Mouse (Mus musculus) forebrain, embryonic 16.5 days (tissue): Measurements from ENCODE around the gene Lrp11. TPM values are rescaled to one million over a fixed set of nuclear protein-coding genes. Genes with fewer than 3 reads are reported as not detected.

ENCODE experiments used
- ATAC-seq: fragments of 200-750 bp; cut with Nextera tagmentation; 2 replicates; pipeline ENCODE4 v1.8.0; 2017; ENCODE audit warnings: mild to moderate bottlenecking, moderate library complexity
- H3K27ac ChIP-seq: fragments of 300-500 bp; sonication (generic); 2 replicates; pipeline ENCODE4 v1.5.1; 2014; ENCODE audit warnings: low read length, control low read depth
- H3K27me3 ChIP-seq: fragments of 300-500 bp; sonication (generic); replicated peaks from 2 replicates; pipeline ENCODE4 v1.6.1; 2014; ENCODE audit warnings: low read length; ENCODE audit not compliant: control insufficient read depth, insufficient read depth
- H3K36me3 ChIP-seq: fragments of 300-500 bp; sonication (generic); 2 replicates; pipeline ENCODE4 v1.6.1; 2014; ENCODE audit not compliant: control insufficient read depth, insufficient read depth
- H3K4me1 ChIP-seq: fragments of 300-500 bp; sonication (generic); replicated peaks from 2 replicates; pipeline ENCODE4 v1.6.1; 2014; ENCODE audit warnings: low read length; ENCODE audit not compliant: control insufficient read depth, insufficient read depth
- H3K4me2 ChIP-seq: fragments of 300-500 bp; sonication (generic); 2 replicates; pipeline ENCODE4 v1.6.1; 2014; ENCODE audit warnings: mild to moderate bottlenecking, low read length, control low read depth
- H3K4me3 ChIP-seq: fragments of 300-500 bp; sonication (generic); replicated peaks from 2 replicates; pipeline ENCODE4 v1.5.1; 2014; ENCODE audit warnings: mild to moderate bottlenecking, low read length, control low read depth
- H3K9ac ChIP-seq: fragments of 300-500 bp; sonication (generic); replicated peaks from 2 replicates; pipeline ENCODE4 v1.6.1; 2014; ENCODE audit warnings: low read depth, low read length, control low read depth
- H3K9me3 ChIP-seq: fragments of 300-500 bp; sonication (generic); 2 replicates; pipeline ENCODE4 v1.6.1; 2016; ENCODE audit warnings: low read length; ENCODE audit not compliant: control insufficient read depth
- WGBS: fragments of 180-500 bp; shearing (Covaris S2); extraction: QIAGEN DNeasy Blood & Tissue Kit; methylation state at CpG from one replicate; pipeline ENCODE4 v1.1.7; 2014; 5-methylcytosine and 5-hydroxymethylcytosine counted together
- polyA plus RNA-seq: library from polyadenylated mRNA; unstranded; fragments of >200 nt; fragmentation: Nextera tagmentation; extraction: Ambion mirVana; gene quantifications from 2 replicates; pipeline ENCODE4 v1.2.1, GENCODE M21; 2015

The Lrp11 gene
- 38.6 and 40.8 TPM in 2 replicates for polyA plus RNA-seq

DNA sequence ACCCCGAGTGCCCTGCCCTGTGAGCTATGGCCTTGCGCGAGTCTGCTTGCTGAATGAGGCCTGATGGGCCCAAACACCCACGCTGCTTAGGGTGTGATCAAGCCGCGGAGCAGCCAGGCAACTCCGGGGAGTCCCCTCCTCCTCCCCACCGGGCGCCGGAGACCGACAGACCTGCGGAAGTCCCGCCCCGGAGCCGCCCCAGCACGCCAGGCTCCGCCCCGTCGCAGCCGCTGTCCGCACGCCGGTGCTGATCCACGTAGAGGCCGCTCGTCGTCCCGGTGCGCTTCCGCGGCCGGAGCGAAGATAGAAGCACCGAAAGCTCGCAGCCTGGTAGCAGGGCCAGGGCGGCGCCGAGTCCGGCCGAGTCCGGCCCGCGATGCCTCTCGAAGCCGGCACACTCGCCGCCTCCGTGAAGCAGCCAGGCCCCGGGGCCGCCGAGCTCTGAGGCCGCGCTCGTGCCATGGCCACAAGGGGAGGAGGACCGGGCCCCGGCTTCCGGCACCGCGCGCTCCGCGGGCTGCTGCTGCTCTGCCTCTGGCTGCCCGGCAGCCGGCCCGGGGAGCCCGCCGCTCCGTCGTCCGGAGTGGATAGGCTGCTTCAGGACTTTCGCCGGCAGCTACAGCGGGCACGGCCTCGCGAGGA lies at the start of gene Lrp11:
Gene Lrp11 (plus strand): TSS at position 209 of the 642 bp plus-strand sequence.
- H3K27me3 ChIP-seq: no peaks in the 10 kb centered on the region
- no peaks in the 10 kb centered on the region for H3K9me3 ChIP-seq
- under 1% methylated on average over 75 of the region's 76 CpGs for WGBS
- H3K4me3 ChIP-seq: peak within 1 kb of the TSS; percentile 71
- peak within 1 kb of the TSS; percentile 74 for H3K9ac ChIP-seq
- peak; percentile 97 for ATAC-seq
- no peaks in the 10 kb centered on the region for H3K36me3 ChIP-seq
- peak within 1 kb of the TSS; percentile 98 for H3K4me2 ChIP-seq
- H3K4me1 ChIP-seq: peaks cover 18% of the 10 kb centered on the region
- H3K27ac ChIP-seq: peak within 1 kb of the TSS; percentile 66

DNA sequence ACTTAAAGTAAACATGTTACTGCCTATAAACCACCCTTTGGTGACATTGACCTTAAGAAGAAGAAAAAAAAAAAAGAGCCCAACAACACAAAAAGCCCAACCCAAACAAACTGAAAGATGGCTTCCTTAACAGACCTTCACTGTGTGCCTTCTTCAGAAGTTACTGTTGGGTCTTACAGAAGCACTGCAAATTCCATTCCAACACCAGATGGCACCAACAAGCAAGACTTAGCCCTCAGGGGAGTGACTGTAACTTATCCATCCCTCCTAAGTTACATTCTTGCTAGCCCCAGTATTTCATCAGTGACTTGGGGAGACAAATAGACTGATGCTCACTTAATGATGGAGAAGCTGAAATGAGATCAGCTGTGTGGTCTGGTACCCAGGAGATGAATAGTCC lies 11.6 kb upstream of the Lrp11 start:
- no peaks in the 10 kb centered on the region for H3K36me3 ChIP-seq
- H3K27me3 ChIP-seq: no peaks in the 10 kb centered on the region
- no peak for ATAC-seq
- H3K27ac ChIP-seq: no peak overlapping the region
- H3K4me1 ChIP-seq: peaks cover 6% of the 10 kb centered on the region
- H3K9me3 ChIP-seq: no peaks in the 10 kb centered on the region
- H3K4me2 ChIP-seq: no peak overlapping the region
- H3K9ac ChIP-seq: no peak overlapping the region
- H3K4me3 ChIP-seq: no peak overlapping the region

DNA sequence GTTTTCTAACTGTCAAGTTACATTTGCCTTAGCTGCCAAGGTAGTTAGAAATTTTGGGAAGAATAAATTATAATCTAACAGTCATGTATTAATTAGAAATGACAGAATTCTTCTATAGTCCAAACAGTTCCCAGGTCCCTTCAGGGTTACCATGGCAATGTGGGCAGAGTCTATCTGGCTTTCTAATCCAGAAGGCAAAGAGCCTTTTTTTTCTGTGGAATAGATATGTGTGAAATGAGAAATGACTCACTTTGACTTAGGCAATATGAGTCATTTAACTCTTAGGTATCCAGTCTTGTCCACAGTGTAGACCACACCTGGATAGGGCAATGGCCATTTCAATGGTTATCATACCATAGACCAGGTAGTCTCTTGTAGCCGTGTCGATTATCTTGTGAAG lies 8.2 kb upstream of the Lrp11 start:
- no peak for ATAC-seq
- no peak overlapping the region for H3K4me3 ChIP-seq
- no peak overlapping the region for H3K9ac ChIP-seq
- no peaks in the 10 kb centered on the region for H3K9me3 ChIP-seq
- 90% methylated on average over 2 of the region's 2 CpGs for WGBS
- H3K27me3 ChIP-seq: no peaks in the 10 kb centered on the region
- H3K36me3 ChIP-seq: no peaks in the 10 kb centered on the region
- peaks cover 6% of the 10 kb centered on the region for H3K4me1 ChIP-seq
- H3K27ac ChIP-seq: no peak overlapping the region
- H3K4me2 ChIP-seq: no peak overlapping the region

DNA sequence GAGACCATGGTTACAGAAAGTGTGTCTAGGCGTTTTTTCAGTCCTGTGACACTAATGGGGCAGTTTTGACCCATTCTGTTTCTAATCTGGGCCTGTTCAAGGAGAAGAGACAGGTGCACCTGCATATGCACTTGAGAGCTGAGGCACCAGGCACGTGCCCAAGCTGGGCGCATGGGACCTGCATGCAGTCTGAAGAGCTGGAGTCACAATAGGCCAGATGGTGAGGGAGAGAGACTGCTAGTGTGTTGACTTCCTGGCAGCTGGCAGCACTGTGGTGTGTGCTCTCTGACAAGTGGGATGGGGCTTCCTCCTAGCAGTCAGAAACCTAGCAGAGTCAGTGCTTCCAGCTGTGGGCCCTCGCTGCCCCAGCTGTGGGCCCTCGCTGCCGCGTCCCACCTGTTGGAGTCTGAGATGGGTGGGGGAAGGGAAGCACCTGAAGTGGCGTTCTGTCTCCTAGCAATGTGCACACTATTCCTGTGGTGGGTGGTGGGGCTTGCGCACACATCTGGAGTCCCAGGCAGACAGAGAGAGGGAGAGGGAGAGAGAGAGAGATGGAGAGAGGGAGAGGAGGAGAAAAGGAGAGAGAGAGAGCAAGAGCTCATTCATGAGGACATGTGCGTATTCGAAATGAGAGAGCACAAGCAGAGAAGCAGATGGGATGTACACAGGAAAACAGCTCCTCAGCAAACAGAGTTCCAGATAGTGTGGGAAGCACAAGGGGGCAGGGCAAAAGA lies 7.3 kb upstream of the Lrp11 start:
- ATAC-seq: peak; percentile 89
- WGBS: 45% methylated on average over 10 of the region's 11 CpGs

DNA sequence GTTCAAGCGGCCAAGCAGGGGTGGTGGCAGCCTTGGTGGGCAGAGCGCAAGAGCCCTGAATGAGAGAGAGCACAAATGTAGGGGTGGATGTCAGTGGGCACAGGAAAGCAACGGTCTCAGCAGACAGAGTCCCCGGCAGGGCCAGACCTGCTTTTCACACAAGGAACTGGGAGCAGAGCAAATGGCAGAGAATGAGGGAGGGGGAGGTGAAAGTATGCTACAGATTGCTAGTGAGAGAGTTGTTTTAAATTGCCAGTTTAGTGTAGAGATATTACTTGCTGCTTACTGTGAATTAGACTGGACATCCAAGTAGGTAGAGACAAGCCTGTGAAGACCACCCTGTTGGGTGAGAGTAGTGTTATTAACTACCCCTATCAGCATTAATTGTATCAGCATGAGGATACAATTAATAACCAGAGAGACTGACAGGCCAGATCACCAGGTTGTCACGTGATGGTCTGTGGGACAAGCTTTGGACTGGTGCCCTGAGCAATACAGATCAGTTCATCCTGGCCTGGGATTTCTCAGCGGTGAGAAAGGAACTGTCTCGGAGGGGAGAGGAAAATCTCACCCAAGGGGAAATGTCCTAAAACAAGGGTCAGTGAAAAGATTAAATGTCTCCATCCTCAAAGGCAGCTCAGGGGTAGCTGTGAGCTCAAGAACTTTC lies 6.6 kb upstream of the Lrp11 start:
- Histone ChIP-seq H3K4me2 (no peak overlapping the region), H3K9me3 (no peaks in the 10 kb centered on the region), H3K27me3 (no peaks in the 10 kb centered on the region), H3K36me3 (no peaks in the 10 kb centered on the region), H3K27ac (no peak overlapping the region), H3K4me3 (no peak overlapping the region), H3K9ac (no peak overlapping the region), H3K4me1 (peaks cover 6% of the 10 kb centered on the region)
- ATAC-seq: no peak; the same call in 1 of the 2 replicates
- 53% methylated on average over 7 of the region's 7 CpGs for WGBS

More for the DNA sequence above, 7.3 kb upstream of the Lrp11 start:
- Histone ChIP-seq H3K4me2 (no peak overlapping the region; the same call in 1 of the 2 replicates), H3K9me3 (no peaks in the 10 kb centered on the region), H3K27me3 (no peaks in the 10 kb centered on the region), H3K36me3 (no peaks in the 10 kb centered on the region), H3K27ac (no peak overlapping the region), H3K9ac (no peak overlapping the region), H3K4me3 (no peak overlapping the region), H3K4me1 (peaks cover 6% of the 10 kb centered on the region)

DNA sequence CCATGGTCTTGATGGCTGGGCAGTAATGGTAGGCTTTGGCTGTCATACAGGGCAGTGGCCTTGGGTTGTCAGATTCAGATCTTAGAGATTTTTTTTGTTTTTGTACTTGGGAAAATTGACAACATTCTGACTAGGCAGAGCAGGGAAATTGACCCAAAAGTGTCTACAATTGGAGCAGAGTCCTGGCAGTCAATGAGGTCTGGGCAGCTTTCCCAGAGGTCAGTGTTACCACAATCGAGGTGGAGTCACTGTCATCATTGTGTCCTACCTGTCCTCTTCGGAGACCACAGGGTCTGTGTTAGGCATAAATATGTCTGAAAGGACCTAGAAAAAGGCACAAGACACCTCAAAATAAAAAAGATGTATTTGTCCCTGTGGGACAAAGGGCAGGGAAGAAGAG lies 2.8 kb upstream of the Lrp11 start:
- Histone ChIP-seq H3K4me3 (no peak overlapping the region), H3K9me3 (no peaks in the 10 kb centered on the region), H3K4me2 (no peak overlapping the region), H3K27ac (no peak overlapping the region), H3K36me3 (no peaks in the 10 kb centered on the region), H3K27me3 (no peaks in the 10 kb centered on the region), H3K9ac (no peak overlapping the region), H3K4me1 (peaks cover 20% of the 10 kb centered on the region)
- WGBS: 74% methylated on average over 2 of the region's 2 CpGs
- no peak for ATAC-seq

DNA sequence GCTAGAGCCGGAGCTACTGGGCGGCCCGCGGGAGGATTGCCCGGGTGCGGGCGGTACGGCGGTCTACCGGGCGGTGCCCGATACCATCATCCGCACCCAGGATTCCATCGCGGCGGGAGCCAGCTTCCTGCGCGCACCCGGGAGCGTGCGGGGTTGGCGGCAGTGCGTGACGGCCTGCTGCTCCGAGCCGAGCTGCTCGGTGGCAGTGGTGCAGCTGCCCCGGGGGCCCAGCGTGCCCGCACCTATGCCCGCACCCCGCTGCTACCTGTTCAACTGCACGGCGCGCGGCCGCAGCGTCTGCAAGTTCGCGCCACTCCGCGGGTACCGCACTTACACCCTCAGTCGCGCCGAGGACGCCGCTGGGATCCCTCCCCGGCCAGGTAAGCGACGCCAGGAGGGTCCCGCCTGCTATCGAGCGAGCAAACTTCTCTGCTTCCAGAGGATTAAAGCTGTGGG lies 662 bp downstream of the Lrp11 start:
- peak; percentile 64; the same call in 1 of the 2 replicates for ATAC-seq
- Histone ChIP-seq H3K4me1 (peaks cover 18% of the 10 kb centered on the region), H3K9ac (peak overlapping the region; percentile 74), H3K4me2 (peak overlapping the region; percentile 98), H3K36me3 (no peaks in the 10 kb centered on the region), H3K27ac (peak overlapping the region; percentile 66), H3K9me3 (no peaks in the 10 kb centered on the region), H3K4me3 (peak overlapping the region; percentile 71), H3K27me3 (no peaks in the 10 kb centered on the region)
- WGBS: under 1% methylated on average over 54 of the region's 54 CpGs

DNA sequence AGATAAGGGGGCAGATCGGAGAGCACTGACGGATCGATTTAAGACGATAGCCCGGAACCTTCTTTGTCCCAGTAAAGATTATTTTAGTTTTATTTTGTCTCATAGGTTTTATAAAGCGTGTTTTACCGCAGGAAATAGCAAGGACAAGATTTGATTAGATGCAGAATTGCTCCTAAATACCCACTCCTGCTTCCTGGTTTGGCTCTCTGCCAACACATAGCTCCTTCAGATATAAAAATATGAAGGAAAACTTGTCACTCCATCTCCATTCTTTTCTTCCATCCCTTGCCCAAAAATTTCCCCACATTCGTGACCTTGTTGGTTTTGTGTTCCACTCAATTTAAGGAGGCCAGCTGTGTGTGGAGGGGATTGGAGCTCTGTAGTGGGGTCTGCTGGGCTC lies 1.2 kb downstream of the Lrp11 start:
- ATAC-seq: no peak
- no peaks in the 10 kb centered on the region for H3K27me3 ChIP-seq

DNA sequence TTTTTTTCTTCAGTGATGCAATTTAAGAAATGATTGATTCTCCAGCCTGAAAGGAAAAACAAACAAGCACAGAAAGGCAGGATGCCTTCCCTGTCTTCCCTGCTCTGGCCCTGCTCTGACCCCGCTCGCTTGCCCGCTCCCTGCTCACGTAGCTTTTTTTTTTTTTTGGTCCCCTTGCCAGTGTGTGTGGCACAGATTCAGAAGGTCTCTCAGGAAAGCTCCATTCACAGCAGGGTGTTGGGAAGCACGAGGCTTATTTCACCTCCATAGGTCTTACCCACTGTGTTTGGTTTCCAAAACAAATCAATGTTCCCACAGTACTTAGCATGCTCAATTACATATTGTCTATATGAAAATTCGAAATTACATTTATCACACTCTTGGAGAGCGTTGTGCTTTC lies 5.2 kb downstream of the Lrp11 start:
- Histone ChIP-seq H3K27ac (no peak overlapping the region), H3K4me1 (peaks cover 18% of the 10 kb centered on the region), H3K9ac (no peak overlapping the region), H3K4me3 (no peak overlapping the region), H3K27me3 (no peaks in the 10 kb centered on the region), H3K36me3 (no peaks in the 10 kb centered on the region), H3K4me2 (no peak overlapping the region), H3K9me3 (no peaks in the 10 kb centered on the region)
- ATAC-seq: no peak
- 46% methylated on average over 7 of the region's 7 CpGs for WGBS

More for the DNA sequence above, 1.2 kb downstream of the Lrp11 start:
- no peak overlapping the region for H3K27ac ChIP-seq
- H3K4me3 ChIP-seq: peak overlapping the region; percentile 71
- no peaks in the 10 kb centered on the region for H3K36me3 ChIP-seq
- H3K4me1 ChIP-seq: peaks cover 18% of the 10 kb centered on the region
- peak overlapping the region; percentile 98 for H3K4me2 ChIP-seq
- 3% methylated on average over 8 of the region's 8 CpGs for WGBS
- no peaks in the 10 kb centered on the region for H3K9me3 ChIP-seq
- peak overlapping the region; percentile 74 for H3K9ac ChIP-seq
